Mouse (Mus musculus) thymus, postnatal 0 days (tissue): ENCODE results near the gene Zfp697. TPM values are rescaled to one million over a fixed set of nuclear protein-coding genes. Genes with fewer than 3 reads are reported as not detected.
A peak's percentile ranks its signal among the peaks of the same experiment; 100 is the strongest.
"Not testable (repeated sequence)": the region's sequence is repeated elsewhere in the genome, so short reads cannot be mapped to it uniquely, and the experiment has no call there.

Source experiments
- DNase-seq: peaks from one replicate; pipeline ENCODE4 v3.0.0-alpha.2; 2015; ENCODE audit warnings: low spot score
- polyA plus RNA-seq: library from polyadenylated mRNA; unstranded; fragments of >200 nt; fragmentation: Nextera tagmentation; extraction: Ambion mirVana; gene quantifications from 2 replicates; pipeline ENCODE4 v1.2.1, GENCODE M21; 2015

Gene Zfp697
- polyA plus RNA-seq, 1 experiment from 2014 or later: 1.3 TPM

DNA sequence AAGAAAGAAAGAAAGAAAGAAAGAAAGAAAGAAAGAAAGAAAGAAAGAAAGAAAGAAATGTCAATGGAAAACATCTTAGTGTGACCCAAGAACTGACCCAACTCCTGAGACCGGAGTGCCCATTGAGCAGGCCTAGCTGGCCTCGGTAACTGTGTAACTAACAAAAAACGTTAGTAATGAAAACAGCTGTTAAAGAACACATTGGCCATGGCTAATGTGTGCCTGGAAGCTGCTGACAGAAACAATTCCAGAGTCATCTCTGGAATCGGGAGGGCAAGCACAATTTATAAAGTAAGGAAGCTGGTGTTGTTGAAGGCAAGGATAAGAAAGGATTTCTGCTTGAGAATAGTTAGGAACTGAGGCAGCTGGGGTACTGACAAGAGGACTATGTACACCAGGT, 14.0 kb upstream of the Zfp697 start:
- no peak for DNase-seq

DNA sequence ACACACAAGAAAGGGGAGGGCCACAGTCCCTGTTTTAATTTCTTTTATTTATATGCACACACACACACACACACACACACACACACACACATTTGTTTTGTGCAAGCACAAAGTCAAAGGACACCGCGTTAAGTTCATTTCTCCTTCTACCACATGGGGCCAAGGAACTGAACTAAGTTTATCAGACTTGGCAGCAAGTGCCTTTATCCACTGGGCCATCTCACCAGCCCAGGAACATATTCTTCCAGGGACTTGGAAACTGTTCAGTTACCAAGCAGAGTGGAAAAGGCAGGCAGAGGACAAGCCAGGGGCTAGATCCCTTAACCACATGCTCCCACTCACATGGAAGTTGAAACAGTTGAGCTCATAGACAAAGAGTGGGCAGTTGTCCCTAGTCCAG, 13.5 kb upstream of the Zfp697 start:
- no peak for DNase-seq

DNA sequence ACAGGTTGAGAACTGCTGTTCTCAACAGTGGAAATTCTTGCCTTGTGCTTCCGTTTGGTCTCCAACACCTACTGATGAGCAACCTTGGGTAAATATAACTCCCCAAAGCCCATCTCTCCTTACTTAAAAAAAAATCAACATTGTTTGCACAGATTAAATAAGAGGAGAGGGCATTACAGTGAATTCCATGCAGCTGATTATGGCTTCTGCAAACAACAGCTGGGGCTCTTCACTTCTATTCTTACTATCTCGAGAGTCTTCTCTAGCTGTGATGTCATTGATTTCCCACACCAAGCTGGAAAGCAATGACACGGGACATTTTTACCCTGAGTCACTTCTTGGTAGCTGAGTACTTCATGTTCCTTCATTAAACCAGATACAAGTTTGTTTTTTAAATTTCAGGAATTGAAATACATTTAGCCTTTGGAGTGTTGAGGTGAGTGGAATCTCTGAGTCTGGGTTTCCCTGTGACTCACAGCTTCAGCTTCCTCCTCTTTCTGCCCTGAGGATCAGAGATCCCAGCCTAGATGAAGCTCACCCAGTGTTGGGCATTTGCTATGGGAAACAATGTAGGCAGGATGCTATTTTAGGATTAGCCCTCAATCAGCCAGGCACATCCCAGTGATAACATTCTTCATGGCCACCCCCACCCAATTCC, 8.1 kb upstream of the Zfp697 start:
- DNase-seq: no peak

DNA sequence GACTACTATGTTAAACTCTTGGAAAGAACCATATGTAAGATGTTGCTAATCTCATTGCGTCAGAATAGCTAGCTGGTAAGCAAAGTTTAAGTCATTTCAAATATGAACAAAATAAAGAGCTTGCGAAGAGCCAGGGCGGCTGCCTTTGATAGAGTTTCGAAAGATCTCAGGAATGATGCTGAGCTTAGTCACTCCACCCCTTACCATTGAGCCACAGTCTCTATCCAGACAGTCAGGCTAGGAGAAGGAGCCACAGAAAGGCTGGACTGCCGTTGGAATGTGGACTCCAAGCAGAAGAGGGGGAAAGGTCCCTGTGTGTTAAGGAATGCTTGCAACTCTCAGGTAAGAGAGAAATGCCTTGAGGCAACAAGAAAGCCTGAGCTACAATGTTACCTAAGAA, 7.3 kb upstream of the Zfp697 start:
- no peak for DNase-seq

DNA sequence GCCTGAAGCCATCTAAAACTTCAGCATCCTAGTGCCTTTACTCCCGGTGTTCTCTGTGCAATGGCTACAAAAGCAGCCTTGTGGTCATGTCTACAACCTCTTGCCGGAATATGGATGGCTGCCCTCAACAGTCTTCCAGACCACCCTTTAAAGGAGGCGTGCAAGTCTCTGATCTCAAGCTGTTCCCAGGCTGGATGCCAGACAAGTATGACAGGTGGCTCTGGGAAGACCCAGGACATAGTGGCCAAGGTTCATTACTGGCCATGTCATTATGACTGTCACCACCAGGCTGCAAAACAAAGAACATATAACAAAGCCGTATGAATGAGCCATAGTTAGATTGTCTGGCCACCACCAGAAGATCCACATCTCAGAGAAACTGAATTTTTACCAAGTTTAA, 4.0 kb upstream of the Zfp697 start:
- no peak for DNase-seq

DNA sequence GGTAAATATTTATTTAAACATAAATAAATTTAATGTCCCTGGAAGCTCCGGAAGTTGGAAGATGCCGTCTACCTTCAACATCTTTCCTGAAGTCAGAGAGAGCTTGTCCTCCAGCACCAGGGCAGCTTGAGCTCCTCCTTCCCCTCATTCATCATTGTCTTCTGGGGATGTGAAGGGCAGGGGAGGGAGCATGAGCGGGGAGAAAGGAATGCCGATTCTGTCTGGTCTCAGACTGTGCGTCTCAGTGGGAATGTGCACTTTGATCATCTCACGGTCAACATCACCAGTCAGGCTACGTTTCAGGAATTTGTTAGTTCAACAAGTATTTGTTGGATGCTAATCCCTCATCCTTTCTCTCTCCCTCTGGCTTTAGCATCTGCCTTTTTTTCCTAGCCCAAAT, 3.0 kb upstream of the Zfp697 start:
- DNase-seq: no peak

DNA sequence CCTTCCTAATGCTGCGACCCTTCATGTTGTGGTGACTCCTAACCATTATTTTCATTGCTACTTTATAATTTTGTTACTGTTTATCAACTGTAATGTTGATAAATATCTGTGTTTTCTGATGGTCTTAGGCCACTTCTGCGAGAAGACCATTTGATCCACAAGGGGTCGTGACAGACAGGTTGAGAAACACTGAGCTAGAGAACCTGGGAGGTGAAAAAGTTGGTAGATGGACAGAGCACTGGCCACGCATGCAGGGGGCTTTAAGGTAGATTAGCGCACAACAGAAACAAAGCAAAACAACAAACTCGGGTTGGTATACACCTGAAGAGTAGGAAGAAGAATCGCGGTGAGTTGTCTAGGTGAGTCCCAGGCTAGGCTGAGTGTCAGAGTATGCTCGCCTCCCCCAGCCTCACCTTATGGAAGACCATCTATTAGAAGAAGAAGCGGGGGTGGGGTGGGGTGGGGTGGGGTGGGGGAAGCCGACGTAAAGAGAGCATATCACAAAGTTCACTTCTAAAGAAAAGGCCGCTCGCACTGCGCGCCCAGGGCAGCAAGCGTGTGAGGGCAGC, 500 bp upstream of the Zfp697 start:
- DNase-seq: no peak

DNA sequence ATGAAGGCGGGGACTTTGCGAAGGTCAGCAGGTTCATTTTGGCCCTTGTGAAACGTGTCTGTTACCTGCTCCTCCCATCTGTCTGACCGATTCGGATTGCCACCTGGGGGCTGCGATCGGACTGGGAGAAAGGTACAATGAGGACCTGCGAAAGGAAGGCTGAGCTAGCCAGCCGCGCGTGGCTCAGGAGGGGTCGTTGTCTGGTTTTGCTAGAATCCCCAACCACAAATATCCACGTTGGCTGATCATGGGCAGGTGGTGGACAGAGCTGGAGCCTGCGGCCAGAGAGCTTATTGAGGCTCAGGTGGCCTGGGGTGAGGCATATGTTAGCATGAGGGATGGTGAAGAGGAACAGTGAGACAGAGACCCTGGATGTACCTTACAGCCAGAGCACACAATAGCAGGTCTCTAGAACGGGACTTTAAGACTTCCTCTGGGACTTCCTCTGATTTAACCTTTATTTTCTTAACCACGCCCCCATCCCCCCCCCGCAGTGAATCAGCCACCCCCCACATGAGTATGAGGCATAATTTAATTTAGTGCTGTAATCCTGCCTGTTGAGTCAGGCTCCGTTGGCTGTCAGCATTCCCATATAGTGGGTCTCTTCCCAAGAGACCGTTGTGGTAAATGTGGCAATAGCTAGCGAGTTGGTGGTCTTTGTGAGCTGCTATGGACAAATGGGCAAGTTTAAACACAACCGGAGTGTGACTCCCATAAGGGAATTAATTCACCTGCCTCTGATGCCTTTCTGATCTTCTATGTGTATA, 946 bp downstream of the Zfp697 start:
- DNase-seq: no peak

DNA sequence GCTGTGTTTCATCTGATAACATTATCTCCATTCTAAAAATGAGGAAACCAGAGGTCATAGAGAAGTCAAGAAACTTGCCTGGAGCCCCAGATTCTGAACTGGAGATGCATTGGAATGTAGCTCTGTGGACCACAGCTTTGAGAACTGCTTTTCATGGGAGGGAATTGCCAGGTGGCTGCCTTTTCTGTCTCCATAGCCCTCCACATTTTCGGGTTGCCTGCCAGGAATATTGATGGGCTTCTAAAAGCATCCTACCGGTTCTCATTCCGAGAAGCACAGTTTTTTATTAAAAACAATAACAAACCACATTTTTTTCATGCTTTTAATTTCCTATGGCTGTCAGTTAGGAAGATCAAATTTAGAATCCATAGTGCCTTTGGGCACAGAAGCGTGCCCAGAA, 4.8 kb downstream of the Zfp697 start:
- DNase-seq: no peak

DNA sequence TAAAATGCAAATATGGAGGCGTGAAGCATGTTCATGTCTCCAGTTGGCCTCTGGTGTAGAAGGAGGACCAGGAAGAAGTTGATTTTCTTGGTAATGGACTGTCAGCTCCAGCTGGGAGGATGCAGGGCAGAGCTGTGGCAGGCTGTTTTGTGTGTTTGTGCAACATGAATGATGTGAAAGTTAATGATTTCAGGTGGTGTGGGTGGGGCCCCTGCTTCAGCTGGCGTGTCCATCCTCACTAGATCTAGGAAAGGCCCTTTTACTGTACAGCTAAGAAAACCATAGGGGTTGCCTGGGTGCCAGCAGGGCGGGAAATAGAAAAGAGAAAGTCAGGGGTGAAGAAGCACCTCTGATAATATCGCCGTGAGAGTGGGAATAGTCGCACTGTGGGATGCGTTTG, 5.5 kb downstream of the Zfp697 start:
- DNase-seq: no peak

DNA sequence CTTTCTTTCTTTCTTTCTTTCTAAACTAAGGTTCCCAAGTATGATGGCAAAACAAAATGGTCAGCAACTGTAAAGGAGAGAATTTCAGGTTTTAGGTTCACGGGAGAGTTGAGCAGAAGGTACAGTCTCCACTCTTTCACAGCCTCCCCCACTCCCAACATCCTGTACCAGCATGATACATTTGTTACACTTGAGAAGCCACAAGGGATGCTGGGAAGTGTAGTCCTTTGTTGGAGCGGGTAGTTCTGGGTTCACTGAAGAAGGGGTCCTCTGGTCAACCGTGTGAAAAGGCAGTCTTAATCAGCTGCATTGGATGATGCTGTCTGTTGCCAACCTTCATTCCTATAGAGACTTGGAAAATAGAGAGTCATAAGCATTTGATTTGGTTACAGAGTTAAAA, 7.0 kb downstream of the Zfp697 start:
- no peak for DNase-seq

DNA sequence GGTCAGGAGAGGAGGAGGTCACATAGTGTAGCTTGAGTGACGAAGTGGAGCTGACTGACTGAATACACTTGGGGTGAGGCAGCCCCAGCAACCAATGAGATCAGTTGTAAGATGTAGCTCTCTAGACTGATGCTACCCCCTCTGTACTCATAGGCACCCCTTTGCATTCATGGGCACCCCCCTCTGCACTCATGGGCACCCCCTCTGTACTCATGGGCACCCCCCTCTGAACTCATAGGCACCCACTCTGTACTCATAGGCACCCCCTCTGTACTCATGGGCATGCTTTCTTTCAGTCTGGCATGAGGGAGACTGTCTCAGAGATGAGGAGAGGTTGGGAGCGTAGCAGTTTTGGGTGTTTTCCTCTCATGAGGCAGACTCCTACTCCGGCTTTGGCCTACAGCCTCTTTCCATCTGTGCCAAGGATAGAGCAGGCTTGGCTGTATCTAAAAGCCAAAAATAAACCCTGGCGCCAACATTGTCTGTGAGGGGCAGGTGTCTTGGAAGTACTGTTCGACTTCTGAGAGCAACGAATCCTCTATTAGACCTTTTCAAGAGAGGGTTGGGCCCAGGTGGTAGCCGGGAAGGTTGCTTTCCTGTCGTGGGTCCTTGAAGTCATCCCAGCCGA, 22.1 kb downstream of the Zfp697 start:
- not testable (repeated sequence) for DNase-seq

DNA sequence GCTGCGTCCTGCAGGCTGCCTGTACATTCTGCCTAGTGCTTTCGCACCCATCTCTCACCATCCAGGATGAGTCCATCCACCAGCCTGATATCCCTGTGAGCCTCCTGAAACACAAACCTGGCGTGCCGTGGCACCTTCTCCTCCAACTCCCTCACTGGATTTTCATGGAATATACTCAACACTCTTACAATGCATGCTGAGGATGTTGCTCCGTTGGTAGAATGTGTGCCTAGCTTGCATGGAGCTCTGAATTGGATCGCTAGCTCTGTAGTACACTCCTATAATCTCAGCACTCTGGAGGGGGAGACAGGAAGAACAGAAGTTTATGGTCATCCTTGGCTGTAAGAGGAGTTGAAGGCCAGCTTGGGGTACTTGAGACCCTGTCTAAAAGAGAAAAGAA, 23.6 kb downstream of the Zfp697 start:
- DNase-seq: not testable (repeated sequence)

DNA sequence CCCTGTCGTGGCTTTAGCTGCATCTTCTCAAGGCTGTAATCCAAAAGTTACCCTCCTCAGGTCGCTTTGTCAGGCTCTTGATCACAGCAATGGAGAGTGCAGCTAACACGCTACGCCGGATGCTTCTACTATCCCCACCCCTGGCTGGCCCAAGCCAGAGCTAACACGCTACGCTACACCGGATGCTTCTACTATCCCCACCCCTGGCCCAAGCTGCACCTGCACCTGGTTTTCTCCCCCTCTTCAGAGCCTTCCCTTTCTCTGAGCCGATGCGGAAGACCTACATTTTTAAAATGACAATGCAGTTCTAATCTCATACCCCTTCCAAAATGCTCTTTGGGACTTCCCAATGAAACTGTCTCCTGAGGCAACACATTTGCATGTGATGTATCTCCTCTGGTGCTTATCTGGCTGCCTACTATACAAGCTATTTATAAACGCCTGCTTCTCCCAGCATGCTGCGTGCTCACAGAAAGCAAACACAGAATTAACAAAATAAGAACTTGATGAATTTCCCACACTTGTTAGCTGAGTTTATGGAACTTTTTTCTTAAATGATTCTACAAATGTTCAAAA, 24.4 kb downstream of the Zfp697 start:
- peak; percentile 83 for DNase-seq

DNA sequence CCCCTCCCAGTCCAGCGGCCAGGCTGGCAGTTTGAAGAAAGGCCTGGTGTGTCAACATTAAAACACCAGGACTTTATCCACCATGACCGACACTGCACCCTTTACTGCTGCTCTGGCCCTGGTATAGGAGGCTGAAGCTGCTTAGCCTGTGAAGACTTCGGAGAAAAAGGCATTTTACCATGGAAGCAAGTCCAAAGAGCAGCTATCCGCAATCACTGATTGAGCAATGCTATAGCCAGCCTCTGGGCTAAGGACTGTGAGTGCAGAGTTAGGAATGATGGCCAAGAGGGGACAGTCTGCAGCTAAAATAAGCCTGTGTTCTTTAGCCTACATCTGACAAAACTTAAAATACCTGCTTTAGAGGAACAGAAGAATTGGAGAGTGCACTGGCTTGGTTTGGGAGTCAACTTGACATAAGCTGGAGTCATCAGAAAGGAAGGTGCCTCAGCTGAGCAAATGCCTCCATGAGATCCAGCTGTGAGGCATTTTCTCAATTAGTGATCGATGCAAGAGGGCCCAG, 25.1 kb downstream of the Zfp697 start:
- DNase-seq: not testable (repeated sequence)

DNA sequence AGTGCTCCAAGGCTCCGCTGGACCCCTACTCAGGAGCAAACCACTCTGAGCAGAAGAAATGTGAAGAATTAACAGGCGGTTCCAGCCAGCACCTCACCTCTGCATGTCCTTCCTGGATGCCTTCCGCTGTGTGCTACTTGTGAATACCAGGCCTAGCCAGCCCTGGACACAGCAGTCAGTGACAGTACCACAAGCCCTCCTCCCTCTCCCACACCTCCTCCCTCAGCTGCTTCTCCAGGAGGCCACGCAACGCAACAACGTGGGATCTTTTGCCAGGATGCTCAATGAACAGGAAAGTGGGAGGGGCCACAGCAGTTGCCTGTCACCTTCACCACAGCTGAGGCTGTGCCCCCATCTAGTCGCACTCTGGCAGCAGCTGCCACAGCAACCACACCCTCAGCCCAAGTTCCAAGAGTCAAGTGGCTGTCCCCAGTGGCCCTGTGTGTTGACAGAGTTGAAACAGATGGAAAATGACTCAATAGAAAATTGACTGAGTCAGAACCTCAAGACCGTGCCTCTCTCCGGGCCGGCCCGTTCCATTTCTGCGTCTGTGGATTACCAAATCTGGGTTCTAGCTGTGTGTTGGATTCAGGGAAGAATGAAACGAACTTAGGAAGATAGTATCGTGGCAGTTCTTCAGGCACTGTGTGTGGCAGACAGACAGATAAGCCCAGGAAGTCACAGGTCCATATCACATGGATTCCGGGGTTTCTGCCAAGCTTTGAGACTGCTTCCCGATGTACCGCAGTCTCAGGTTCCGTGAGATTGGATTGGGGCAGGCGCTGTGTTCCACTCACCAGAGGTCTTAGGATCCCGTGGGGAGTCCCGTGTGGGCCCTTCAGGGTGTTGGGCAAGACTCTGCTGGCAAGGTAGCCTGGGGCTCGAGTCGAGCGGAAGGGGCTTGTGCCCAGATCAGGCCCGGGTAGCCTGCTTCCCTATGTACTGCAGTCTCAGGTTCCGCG, 28.6 kb downstream of the Zfp697 start:
- not testable (repeated sequence) for DNase-seq

DNA sequence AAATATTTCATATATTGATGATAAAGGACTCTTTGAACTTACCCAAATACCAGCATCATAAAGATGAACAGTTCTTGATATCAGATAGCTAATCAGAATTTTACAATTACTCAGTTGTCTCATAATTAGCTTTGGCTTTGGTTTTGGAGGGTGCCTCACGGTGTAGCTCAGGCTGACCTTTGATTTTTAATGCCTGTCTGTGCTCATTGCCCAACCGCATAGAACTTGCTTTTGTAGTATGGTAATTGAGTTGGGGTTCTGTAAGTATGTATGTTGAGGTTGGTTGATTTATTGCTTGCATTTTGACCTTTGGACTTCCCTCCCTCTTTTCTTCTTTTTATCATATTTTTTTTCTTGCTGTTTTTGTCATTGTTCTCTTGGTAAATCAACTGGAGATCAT, 31.5 kb downstream of the Zfp697 start:
- no peak for DNase-seq

DNA sequence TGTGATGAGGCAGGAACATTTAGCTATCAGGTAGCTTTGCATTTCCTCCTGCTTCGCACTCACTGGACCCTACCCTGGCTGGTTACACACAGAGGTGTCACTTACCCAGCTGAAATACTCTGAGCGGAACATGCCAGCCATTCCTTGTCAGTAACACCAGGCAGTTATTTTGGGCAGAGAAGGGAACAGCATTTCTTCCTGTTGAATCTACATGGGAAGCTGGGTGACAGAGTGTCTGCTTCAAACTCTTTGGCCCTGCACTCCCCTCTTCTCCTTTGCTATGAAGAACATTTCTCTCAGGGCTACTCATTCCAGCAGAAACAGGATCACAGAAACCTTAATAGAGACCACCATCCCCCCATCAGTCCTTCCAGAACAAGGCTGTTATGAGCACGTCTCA, 32.0 kb downstream of the Zfp697 start:
- DNase-seq: no peak

DNA sequence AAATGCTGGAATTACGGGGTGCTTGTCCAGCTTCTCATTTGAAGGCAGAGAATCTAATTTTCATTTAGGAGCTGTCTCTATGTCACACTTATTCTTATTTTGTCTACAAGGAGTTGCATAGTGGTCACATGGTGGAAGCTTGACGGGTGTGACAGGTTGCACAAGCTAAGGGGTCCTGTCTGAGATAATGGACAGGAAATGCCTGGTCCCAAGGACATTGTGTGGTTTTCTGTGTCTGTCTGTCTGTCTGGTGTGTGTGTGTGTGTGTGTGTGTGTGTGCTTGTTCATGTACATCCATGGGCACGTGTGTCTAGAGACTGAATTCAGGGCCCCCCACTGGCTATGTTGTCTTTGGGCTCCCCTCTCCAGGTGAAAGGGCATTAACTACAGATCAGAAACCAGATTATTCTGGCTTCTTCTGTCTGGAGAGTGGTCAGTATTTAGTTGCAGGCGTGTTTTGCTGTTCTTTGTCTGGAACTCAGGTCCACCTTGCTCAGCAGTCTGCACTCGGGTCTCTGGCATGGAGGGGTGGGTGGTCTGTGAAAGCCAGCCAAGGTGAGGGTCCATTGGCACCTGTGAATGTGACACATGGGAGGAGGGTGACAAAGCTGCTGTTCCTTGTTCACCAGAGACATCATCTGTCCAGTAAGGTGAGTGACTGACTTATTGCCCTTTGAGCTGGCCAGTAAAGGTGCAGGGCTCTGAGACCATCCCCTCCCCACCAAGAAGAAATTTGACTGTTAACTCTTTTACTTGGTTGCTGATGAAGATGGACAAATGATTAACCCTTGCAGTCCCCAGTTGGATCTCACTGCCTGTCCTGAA, 34.4 kb downstream of the Zfp697 start:
- no peak for DNase-seq

DNA sequence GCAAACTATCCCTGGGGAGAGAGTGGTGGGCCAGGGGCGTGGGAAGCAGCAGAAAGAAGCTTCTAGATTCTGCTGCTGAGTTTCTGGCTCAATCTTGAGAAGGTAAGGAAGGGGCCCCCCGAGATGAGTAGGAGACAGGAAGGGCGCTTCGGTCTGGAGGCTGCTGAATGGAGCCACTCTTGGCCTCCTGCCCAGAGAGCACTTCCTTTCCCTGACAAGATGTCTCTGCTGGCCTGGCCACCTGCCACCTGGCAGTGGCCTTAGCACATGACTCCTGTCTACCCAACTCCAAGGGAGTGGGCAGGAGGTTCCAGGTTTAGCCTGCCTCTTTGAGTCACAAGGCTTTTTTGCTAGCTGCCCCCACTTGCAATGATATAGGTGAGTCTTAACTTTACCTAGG, 35.1 kb downstream of the Zfp697 start:
- DNase-seq: peak; percentile 15
